Mouse (Mus musculus) CH12.LX (cell line): ENCODE measurements around the gene Gm17334. TPM values are rescaled to one million over a fixed set of nuclear protein-coding genes. Genes with fewer than 3 reads are reported as not detected.

Source experiments
- DNase-seq: peaks from one replicate; pipeline ENCODE4 v3.0.0-alpha.2; 2013; ENCODE audit errors: extremely low read depth
- H3K27ac ChIP-seq: 2 replicates; pipeline ENCODE4 v1.5.1; 2012; ENCODE audit warnings: low read depth, mild to moderate bottlenecking, control low read depth, moderate library complexity; ENCODE audit not compliant: insufficient read depth
- H3K27me3 ChIP-seq: replicated peaks from 2 replicates; pipeline ENCODE3; 2012; ENCODE audit warnings: inconsistent platforms
- H3K36me3 ChIP-seq, 2 experiments: replicated peaks in 1 of 2; 2 replicates each; pipeline versions ENCODE3 to v1.6.1; 2012; ENCODE audit warnings: inconsistent platforms in 1 of 2, low read length in 1 of 2, mild to moderate bottlenecking in 1 of 2, mixed read lengths in 1 of 2, moderate library complexity in 1 of 2; ENCODE audit not compliant: control insufficient read depth in 1 of 2, insufficient read depth in 1 of 2
- H3K4me1 ChIP-seq, 2 experiments: 2 replicates each; pipeline ENCODE4 v1.6.1; 2012; ENCODE audit warnings: inconsistent platforms in 1 of 2, moderate library complexity in 1 of 2; ENCODE audit not compliant: insufficient read depth in 2 of 2, control insufficient read depth in 1 of 2
- H3K4me2 ChIP-seq: 2 replicates; pipeline ENCODE4 v1.6.1; 2012; ENCODE audit warnings: low read depth, mild to moderate bottlenecking, control low read depth; ENCODE audit not compliant: poor library complexity, insufficient read depth, severe bottlenecking
- H3K4me3 ChIP-seq, 3 experiments: fragments of 150-350 bp in 1 of 3; sonication (generic) in 1 of 3; replicated peaks in 1 of 3; 2 replicates each; pipeline versions ENCODE3 to v1.5.1; 2011 to 2012; ENCODE audit warnings: low read depth in 2 of 3, low read length in 2 of 3, mild to moderate bottlenecking in 2 of 3, moderate library complexity in 2 of 3, control low read depth in 1 of 3, improper control_type of control experiment in 1 of 3, inconsistent platforms in 1 of 3, mixed read lengths in 1 of 3; ENCODE audit not compliant: poor library complexity in 1 of 3
- H3K79me2 ChIP-seq: replicated peaks from 2 replicates; pipeline ENCODE4 v1.6.1; 2012; ENCODE audit warnings: mild to moderate bottlenecking, moderate library complexity; ENCODE audit not compliant: control insufficient read depth, poor library complexity, insufficient read depth, severe bottlenecking; ENCODE audit errors: extremely low read depth
- H3K9ac ChIP-seq: 2 replicates; pipeline ENCODE4 v1.6.1; 2012; ENCODE audit warnings: low read depth, mild to moderate bottlenecking, control low read depth, moderate library complexity; ENCODE audit not compliant: insufficient read depth
- H3K9me3 ChIP-seq: replicated peaks from 2 replicates; pipeline ENCODE3; 2012; ENCODE audit warnings: low read length, inconsistent platforms, mixed read lengths
- BHLHE40 ChIP-seq: IDR thresholded peaks from 2 replicates; pipeline ENCODE4 v1.6.1; 2011; ENCODE audit warnings: mild to moderate bottlenecking, low read depth, low read length, improper control_type of control experiment
- CHD1 ChIP-seq: IDR thresholded peaks from 2 replicates; pipeline ENCODE4 v1.6.1; 2012; ENCODE audit warnings: low read depth, low read length, improper control_type of control experiment, inconsistent platforms
- CHD2 ChIP-seq: IDR thresholded peaks from 2 replicates; pipeline ENCODE4 v1.6.1; 2011; ENCODE audit warnings: low read length, improper control_type of control experiment
- CTCF ChIP-seq, 2 experiments: IDR thresholded peaks in 1 of 2; conservative IDR thresholded peaks in 1 of 2; 2 replicates each; pipeline ENCODE4 v1.5.1; 2011 to 2012; ENCODE audit warnings: low read depth in 2 of 2, low read length in 2 of 2, improper control_type of control experiment in 1 of 2, inconsistent platforms in 1 of 2, mild to moderate bottlenecking in 1 of 2, moderate library complexity in 1 of 2
- E2F4 ChIP-seq: IDR thresholded peaks from 2 replicates; pipeline ENCODE4 v1.6.1; 2011; ENCODE audit warnings: low read depth, low read length, improper control_type of control experiment; ENCODE audit not compliant: insufficient replicate concordance
- ELF1 ChIP-seq: IDR thresholded peaks from 2 replicates; pipeline ENCODE4 v1.6.1; 2014; ENCODE audit warnings: low read depth, mild to moderate bottlenecking, inconsistent platforms, low read length, improper control_type of control experiment
- EP300 ChIP-seq: IDR thresholded peaks from 2 replicates; pipeline ENCODE4 v1.6.1; 2011; ENCODE audit warnings: low read length, improper control_type of control experiment
- ETS1 ChIP-seq: conservative IDR thresholded peaks from 2 replicates; pipeline ENCODE4 v1.6.1; 2012; ENCODE audit warnings: low read depth, mild to moderate bottlenecking, inconsistent platforms, low read length, improper control_type of control experiment, moderate library complexity
- GABPA ChIP-seq: IDR thresholded peaks from 2 replicates; pipeline ENCODE4 v1.6.1; 2012; ENCODE audit warnings: low read depth, low read length, improper control_type of control experiment, inconsistent platforms; ENCODE audit not compliant: insufficient replicate concordance
- JUN ChIP-seq: IDR thresholded peaks from 2 replicates; pipeline ENCODE4 v1.6.1; 2011; ENCODE audit warnings: low read depth, mild to moderate bottlenecking, low read length, improper control_type of control experiment, moderate library complexity; ENCODE audit not compliant: insufficient read depth
- JUND ChIP-seq: conservative IDR thresholded peaks from 2 replicates; pipeline ENCODE4 v1.6.1; 2011; ENCODE audit warnings: low read depth, low read length, improper control_type of control experiment
- KAT2A ChIP-seq: IDR thresholded peaks from 2 replicates; pipeline ENCODE4 v1.6.1; 2012; ENCODE audit warnings: low read length, improper control_type of control experiment, inconsistent platforms; ENCODE audit not compliant: insufficient replicate concordance
- MAFK ChIP-seq: IDR thresholded peaks from 2 replicates; pipeline ENCODE4 v1.6.1; 2011; ENCODE audit warnings: low read length, improper control_type of control experiment; ENCODE audit not compliant: insufficient replicate concordance
- MAX ChIP-seq: IDR thresholded peaks from 2 replicates; pipeline ENCODE4 v1.6.1; 2011; ENCODE audit warnings: low read length, improper control_type of control experiment
- MAZ ChIP-seq: IDR thresholded peaks from 2 replicates; pipeline ENCODE4 v1.6.1; 2012; ENCODE audit warnings: low read depth, mild to moderate bottlenecking, inconsistent platforms, low read length, improper control_type of control experiment, moderate library complexity
- MEF2A ChIP-seq: IDR thresholded peaks from 2 replicates; pipeline ENCODE4 v1.6.1; 2014; ENCODE audit warnings: low read depth, mild to moderate bottlenecking, inconsistent platforms, low read length, improper control_type of control experiment, borderline replicate concordance
- NRF1 ChIP-seq: IDR thresholded peaks from 2 replicates; pipeline ENCODE4 v1.6.1; 2014; ENCODE audit warnings: low read depth, mild to moderate bottlenecking, inconsistent platforms, low read length, improper control_type of control experiment, moderate library complexity
- PAX5 ChIP-seq: IDR thresholded peaks from 2 replicates; pipeline ENCODE4 v1.6.1; 2012; ENCODE audit warnings: low read length, inconsistent platforms, mixed read lengths
- POLR2A ChIP-seq: IDR thresholded peaks from 2 replicates; pipeline ENCODE4 v1.6.1; 2011; ENCODE audit warnings: low read depth, mild to moderate bottlenecking, improper control_type of control experiment, low read length
- POLR2AphosphoS2 ChIP-seq: IDR thresholded peaks from 2 replicates; pipeline ENCODE4 v1.6.1; 2011; ENCODE audit warnings: low read depth, low read length, improper control_type of control experiment
- RAD21 ChIP-seq: IDR thresholded peaks from 2 replicates; pipeline ENCODE4 v1.6.1; 2011; ENCODE audit warnings: low read depth, mild to moderate bottlenecking, low read length, improper control_type of control experiment, moderate library complexity
- RCOR1 ChIP-seq: conservative IDR thresholded peaks from 2 replicates; pipeline ENCODE4 v1.6.1; 2012; ENCODE audit warnings: low read depth, mild to moderate bottlenecking, inconsistent platforms, low read length, improper control_type of control experiment
- SIN3A ChIP-seq: IDR thresholded peaks from 2 replicates; pipeline ENCODE4 v1.6.1; 2012; ENCODE audit warnings: low read length, improper control_type of control experiment, inconsistent platforms
- SMC3 ChIP-seq: IDR thresholded peaks from 2 replicates; pipeline ENCODE4 v1.6.1; 2011; ENCODE audit warnings: low read depth, low read length, improper control_type of control experiment
- TBP ChIP-seq: conservative IDR thresholded peaks from 2 replicates; pipeline ENCODE4 v1.6.1; 2011; ENCODE audit warnings: low read depth, low read length, improper control_type of control experiment
- TCF12 ChIP-seq: IDR thresholded peaks from 2 replicates; pipeline ENCODE4 v1.6.1; 2014; ENCODE audit warnings: low read depth, mild to moderate bottlenecking, inconsistent platforms, low read length, improper control_type of control experiment
- UBTF ChIP-seq: IDR thresholded peaks from 2 replicates; pipeline ENCODE4 v1.6.1; 2012; ENCODE audit warnings: low read depth, mild to moderate bottlenecking, inconsistent platforms, low read length, improper control_type of control experiment, moderate library complexity
- USF2 ChIP-seq: conservative IDR thresholded peaks from 2 replicates; pipeline ENCODE4 v1.6.1; 2011; ENCODE audit warnings: low read depth, low read length, improper control_type of control experiment
- ZC3H11A ChIP-seq: IDR thresholded peaks from 2 replicates; pipeline ENCODE4 v1.6.1; 2012; ENCODE audit warnings: low read depth, mild to moderate bottlenecking, inconsistent platforms, low read length, improper control_type of control experiment
- ZKSCAN1 ChIP-seq: IDR thresholded peaks from 2 replicates; pipeline ENCODE4 v1.6.1; 2012; ENCODE audit warnings: low read depth, inconsistent platforms, low read length, improper control_type of control experiment, borderline replicate concordance
- ZMIZ1 ChIP-seq: IDR thresholded peaks from 2 replicates; pipeline ENCODE4 v1.6.1; 2012; ENCODE audit warnings: low read depth, mild to moderate bottlenecking, inconsistent platforms, low read length, improper control_type of control experiment
- ZNF384 ChIP-seq: IDR thresholded peaks from 2 replicates; pipeline ENCODE4 v1.6.1; 2012; ENCODE audit warnings: low read depth, low read length, improper control_type of control experiment, inconsistent platforms
- dilution Hi-C: fragments of 300-500 bp; cut with MboI; formaldehyde crosslinking; loops from 2 replicates; pipeline ENCODE4 v1.14.3; 2020; ENCODE audit warnings: low sequenced_read_pairs; ENCODE audit not compliant: extremely low pct_unique_long_range_greater_than_20kb, extremely low pct_ligation_motif_present
- in situ Hi-C: fragments of 300-500 bp; cut with MboI; formaldehyde crosslinking; loops from 3 replicates; pipeline ENCODE4 v1.14.3; 2019; ENCODE audit warnings: low sequenced_read_pairs, low pct_ligation_motif_present, low pct_unique_long_range_greater_than_20kb, mixed read lengths
- polyA plus RNA-seq: library from polyadenylated mRNA; unstranded; fragments of >175 nt; gene quantifications from 2 replicates; pipeline ENCODE4 v1.2.1, GENCODE M21; 2012; ENCODE audit warnings: low read depth; ENCODE audit not compliant: insufficient read length
- total RNA-seq, 2 experiments: library from RNA; depleted of rRNA; stranded (reverse); fragments of 300-350 nt in 1 of 2; fragments of >200 nt in 1 of 2; gene quantifications; 2 replicates each; pipeline ENCODE4 v1.2.3; 2012 to 2014

Gene Gm17334
- total and polyA plus RNA-seq, 3 experiments, result 0.47 to 0.72 TPM; not detected in 1

DNA sequence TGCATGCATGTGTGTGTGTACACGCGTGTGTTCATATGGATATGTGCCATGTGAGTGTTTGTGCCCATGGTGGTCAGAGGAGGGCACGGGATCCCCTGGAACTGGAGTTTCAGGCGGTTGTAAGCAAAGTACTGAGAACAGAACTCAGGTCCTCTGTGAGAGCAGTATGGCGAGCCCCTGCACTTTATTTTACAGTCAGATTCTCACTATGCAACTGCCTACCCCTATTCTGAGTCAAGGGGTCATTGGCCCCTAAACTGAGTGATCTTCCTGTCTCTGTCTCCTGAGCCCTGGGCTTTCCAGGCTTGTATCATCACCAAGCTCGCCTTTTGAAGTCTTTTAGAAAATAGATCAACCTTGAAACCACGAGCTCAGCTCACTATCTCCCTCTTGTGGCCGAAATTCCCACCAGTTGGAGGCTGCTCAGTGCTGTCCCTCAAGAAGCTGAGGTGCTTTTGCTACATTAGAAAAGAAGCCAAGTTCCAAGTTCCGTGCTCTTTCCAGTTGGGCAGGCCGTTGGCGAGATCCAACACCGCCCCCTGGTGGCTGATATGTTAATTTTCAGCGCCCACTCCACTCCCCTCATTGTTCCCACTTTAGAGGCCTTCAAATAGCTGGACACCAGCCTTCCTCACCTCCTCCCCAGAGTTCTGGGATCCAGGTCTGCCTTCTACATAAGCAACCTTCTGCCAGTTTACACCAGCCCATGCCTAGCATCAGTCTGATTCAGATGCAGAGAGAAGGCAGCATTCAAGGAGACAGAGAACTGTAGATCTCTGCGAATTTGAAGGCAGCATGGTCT is 36.0 kb downstream of the Gm17334 start (continued):
- TF ChIP-seq SMC3 (peak; percentile 97), CHD1 (no peak), TBP (no peak), JUND (peak; percentile 71; the same call in 1 of the 2 replicates), POLR2A (no peak), EP300 (peak; percentile 44; the same call in 1 of the 2 replicates), MEF2A (peak; percentile 82), RAD21 (peak; percentile 84), BHLHE40 (peak; percentile 66), POLR2AphosphoS2 (no peak), JUN (no peak), RCOR1 (no peak; the same call in 1 of the 2 replicates), NRF1 (peak; percentile 59), ETS1 (peak; percentile 54; the same call in 1 of the 2 replicates), MAX (peak; percentile 94), CTCF (conservative IDR thresholded peaks at IDR 0.05 in 1 of 2, IDR thresholded peaks at IDR 0.05 in 1 of 2; ENCODE audit: low read depth in 2 of 2, low read length in 2 of 2) (peak; percentile 80 to 99), UBTF (no peak; the same call in 1 of the 2 replicates), PAX5 (no peak), SIN3A (peak; percentile 86; the same call in 1 of the 2 replicates), KAT2A (0 out of 2 replicates have a peak, but pooled peaks have one; percentile 29), GABPA (no peak), ZC3H11A (peak; percentile 82), MAFK (no peak)

DNA sequence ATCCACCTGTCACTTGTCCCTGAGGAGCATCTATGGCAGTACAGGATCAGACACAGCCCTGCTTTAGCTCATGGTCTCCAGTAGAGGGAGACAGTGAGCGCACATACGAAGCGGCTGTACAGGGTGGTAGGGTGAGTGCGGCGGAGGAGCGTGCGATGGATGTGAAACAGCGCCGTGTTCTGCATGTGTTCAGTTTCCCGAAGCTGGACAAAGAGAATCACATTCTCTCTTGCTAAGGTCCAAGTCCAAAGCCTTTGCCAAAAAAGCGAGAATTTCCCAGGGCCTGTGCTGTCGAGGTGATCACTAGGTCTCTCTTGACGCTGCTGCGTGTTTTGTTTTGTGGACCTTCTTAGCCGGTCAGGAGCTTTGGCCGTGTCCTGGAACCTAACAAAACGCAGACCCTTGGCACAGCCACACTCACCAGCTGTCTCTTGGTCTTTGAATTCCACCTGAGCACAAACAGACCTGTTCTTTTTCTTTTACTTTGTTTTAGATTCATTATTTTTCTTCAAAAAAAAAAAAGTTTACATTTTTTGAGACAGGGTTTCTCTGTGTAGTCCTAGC is 37.2 kb downstream of the Gm17334 start:
- Histone ChIP-seq H3K4me3 (peak overlapping the region; percentile 29 to 43 (median 31)), H3K27me3 (no peaks in the 10 kb centered on the region), H3K27ac (peak overlapping the region; percentile 54), H3K4me2 (peak overlapping the region; percentile 89), H3K9ac (peak overlapping the region; percentile 50), H3K36me3 (no peaks in the 10 kb centered on the region), H3K4me1 (peaks cover 8 to 35% of the 10 kb centered on the region in 2 experiments), H3K79me2 (no peaks in the 10 kb centered on the region), H3K9me3 (no peaks in the 10 kb centered on the region)
- in situ Hi-C loops (loop anchor here (5.0 kb wide), 2 partner anchors 148 to 268 kb away; no protein-coding TSS in a partner anchor), dilution Hi-C loops (no loop called here)
- peak; percentile 98 for DNase-seq
- peak; percentile 35; the same call in 1 of the 2 replicates for TF ChIP-seq NRF1
- TF ChIP-seq ZKSCAN1, result no peak
- no peak for TF ChIP-seq KAT2A
- TF ChIP-seq ZNF384, result no peak
- TF ChIP-seq ZMIZ1, result no peak
- TF ChIP-seq MAFK, result no peak
- no peak; the same call in 1 of the 2 replicates for TF ChIP-seq MAZ
- TF ChIP-seq CHD2, result no peak
- TF ChIP-seq ELF1, result no peak
- TF ChIP-seq BHLHE40, result peak; percentile 80
- peak; percentile 62 for TF ChIP-seq TCF12
- no peak for TF ChIP-seq POLR2AphosphoS2
- no peak; the same call in 1 of the 2 replicates for TF ChIP-seq RCOR1
- TF ChIP-seq USF2, result no peak
- no peak for TF ChIP-seq CHD1
- TF ChIP-seq GABPA, result no peak
- TF ChIP-seq ETS1, result peak; percentile 42; the same call in 1 of the 2 replicates
- no peak for TF ChIP-seq JUND
- TF ChIP-seq JUN, result no peak; the same call in 1 of the 2 replicates
- peak; percentile 61 for TF ChIP-seq RAD21
- no peak for TF ChIP-seq SIN3A
- peak; percentile 20; the same call in 1 of the 2 replicates for TF ChIP-seq ZC3H11A
- no peak for TF ChIP-seq E2F4
